Mouse (Mus musculus) left cerebral cortex, postnatal 25 days (tissue): ENCODE measurements around the gene Mlxip. TPM values are rescaled to one million over a fixed set of nuclear protein-coding genes. Genes with fewer than 3 reads are reported as not detected.
A peak's percentile ranks its signal among the peaks of the same experiment; 100 is the strongest.

Source experiments
- DNase-seq, 2 experiments: peaks; one replicate each; pipeline ENCODE4 v3.0.0; 2022; ENCODE audit warnings: low spot score in 2 of 2, mixed read lengths in 1 of 2
- intact Hi-C: fragments of 180-260 bp; cut with DNase I; formaldehyde crosslinking; loops from one replicate; pipeline ENCODE4 v1.15.1; 2025
- total RNA-seq, 2 experiments: library from RNA; stranded (reverse); gene quantifications; 2 replicates each; pipeline ENCODE4 v1.2.3; 2021

Gene Mlxip
- total RNA-seq: 10 to 100 TPM; 16.3 to 18.0 TPM

GRCm38 (mm10) chr5:123394303-123394956, at the start of gene Mlxip:
Gene Mlxip (plus strand): TSS chr5:123394798.
- intact Hi-C loops: no loop called here
- DNase-seq: peak; percentile 93 to 96

- intact Hi-C loops: loop anchor here (1.0 kb wide), 2 partner anchors 19 to 88 kb away; no protein-coding TSS in a partner anchor
- peak; percentile 66 to 68 for DNase-seq
Observed at GRCm38 (mm10) chr5:123344963-123345852, 49.4 kb upstream of the Mlxip start.

- intact Hi-C loops: no loop called here
- peak; percentile 44 to 80 for DNase-seq
Observed at GRCm38 (mm10) chr5:123345853-123346654, 48.5 kb upstream of the Mlxip start.

- intact Hi-C loops: no loop called here
- DNase-seq: no peak
Observed at GRCm38 (mm10) chr5:123346701-123347270, 47.8 kb upstream of the Mlxip start.

- intact Hi-C loops: no loop called here
- DNase-seq: no peak
Observed at GRCm38 (mm10) chr5:123347985-123348384, 46.6 kb upstream of the Mlxip start.

GRCm38 (mm10) chr5:123350386-123350785, 44.2 kb upstream of the Mlxip start:
- no peak for DNase-seq
- intact Hi-C loops: no loop called here

GRCm38 (mm10) chr5:123355918-123356317, 38.7 kb upstream of the Mlxip start:
- intact Hi-C loops: no loop called here

GRCm38 (mm10) chr5:123357253-123357652, 37.3 kb upstream of the Mlxip start:
- no peak for DNase-seq
- intact Hi-C loops: no loop called here

More at GRCm38 (mm10) chr5:123355918-123356317, 38.7 kb upstream of the Mlxip start:
- no peak for DNase-seq

- intact Hi-C loops: no loop called here
- no peak for DNase-seq
Observed at GRCm38 (mm10) chr5:123359431-123359830, 35.2 kb upstream of the Mlxip start.

- no peak for DNase-seq
- intact Hi-C loops: no loop called here
Observed at GRCm38 (mm10) chr5:123362911-123363310, 31.7 kb upstream of the Mlxip start.

GRCm38 (mm10) chr5:123364302-123364971, 30.2 kb upstream of the Mlxip start:
- intact Hi-C loops: no loop called here
- DNase-seq: no peak

GRCm38 (mm10) chr5:123368869-123369488, 25.6 kb upstream of the Mlxip start:
- intact Hi-C loops: loop anchor here (2.0 to 5.0 kb wide), 2 partner anchors 68 to 117 kb away; partner anchors contain the start of gene Wdr66
- peak; percentile 51 to 66 for DNase-seq

GRCm38 (mm10) chr5:123370049-123370448, 24.5 kb upstream of the Mlxip start:
- intact Hi-C loops: no loop called here
- DNase-seq: no peak

- DNase-seq: no peak
- intact Hi-C loops: loop anchor here (5.0 kb wide), 1 partner anchor 127 kb away; no protein-coding TSS in a partner anchor
Observed at GRCm38 (mm10) chr5:123375262-123375661, 19.3 kb upstream of the Mlxip start.

GRCm38 (mm10) chr5:123375793-123376452, 18.7 kb upstream of the Mlxip start:
- no peak for DNase-seq
- intact Hi-C loops: loop anchor here (2.0 to 5.0 kb wide), 2 partner anchors 61 to 126 kb away; no protein-coding TSS in a partner anchor

- peak; percentile 72 to 74 for DNase-seq
- intact Hi-C loops: loop anchor here (2.0 to 5.0 kb wide), 2 partner anchors 60 to 126 kb away; no protein-coding TSS in a partner anchor
Observed at GRCm38 (mm10) chr5:123376569-123376968, 18.0 kb upstream of the Mlxip start.

- intact Hi-C loops: loop anchor here (2.0 to 5.0 kb wide), 2 partner anchors 59 to 125 kb away; no protein-coding TSS in a partner anchor
- peak; percentile 74 to 77 for DNase-seq
Observed at GRCm38 (mm10) chr5:123377120-123377955, 17.3 kb upstream of the Mlxip start.
